Mouse (Mus musculus): ENCODE results near the gene Bspry.

- no peak for TF ChIP-seq CTCF (IDR thresholded peaks at IDR 0.05; ENCODE audit: insufficient read depth, low read depth, low read length)
- no peak for TF ChIP-seq POLR2A (IDR thresholded peaks at IDR 0.05; ENCODE audit: insufficient read depth, low read depth, low read length)
Observed at GRCm38 (mm10) chr4:62513998-62514506, 34.2 kb downstream of the Bspry start.
